Mouse (Mus musculus): ENCODE measurements around the gene Nfam1. TPM values are rescaled to one million over a fixed set of nuclear protein-coding genes. Genes with fewer than 3 reads are reported as not detected.

Nfam1 gene
- total RNA-seq, 2 experiments from 2014 or later, result 26.3 to 30.1 TPM

DNA sequence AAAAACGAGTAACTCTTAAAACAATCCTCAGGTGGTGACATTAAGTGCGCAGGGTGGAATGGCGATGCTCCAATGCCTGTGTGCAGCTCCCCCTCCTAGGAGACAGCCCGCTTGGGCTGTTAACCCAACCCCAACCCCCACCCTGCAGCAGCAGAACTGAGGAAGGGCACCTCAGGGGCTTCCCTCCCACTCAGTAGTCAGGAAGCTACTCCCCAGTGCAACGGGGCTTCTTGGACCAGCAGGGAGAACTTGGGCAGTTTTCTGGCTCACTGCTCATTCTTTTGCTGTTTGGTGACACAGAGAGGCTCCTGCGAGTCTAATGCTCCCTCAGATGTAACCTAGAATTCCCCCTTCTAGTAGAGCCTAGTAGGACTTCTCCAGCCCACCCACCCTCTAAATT lies 65.2 kb downstream of the Nfam1 start:
- no peak for ATAC-seq (replicated peaks; ENCODE audit: low FRiP score, poor library complexity, severe bottlenecking)

GRCm38 (mm10) chr15:82964266-82964825 lies 68.8 kb downstream of the Nfam1 start:
- no peak for ATAC-seq (replicated peaks; ENCODE audit: low FRiP score, poor library complexity, severe bottlenecking)

DNA sequence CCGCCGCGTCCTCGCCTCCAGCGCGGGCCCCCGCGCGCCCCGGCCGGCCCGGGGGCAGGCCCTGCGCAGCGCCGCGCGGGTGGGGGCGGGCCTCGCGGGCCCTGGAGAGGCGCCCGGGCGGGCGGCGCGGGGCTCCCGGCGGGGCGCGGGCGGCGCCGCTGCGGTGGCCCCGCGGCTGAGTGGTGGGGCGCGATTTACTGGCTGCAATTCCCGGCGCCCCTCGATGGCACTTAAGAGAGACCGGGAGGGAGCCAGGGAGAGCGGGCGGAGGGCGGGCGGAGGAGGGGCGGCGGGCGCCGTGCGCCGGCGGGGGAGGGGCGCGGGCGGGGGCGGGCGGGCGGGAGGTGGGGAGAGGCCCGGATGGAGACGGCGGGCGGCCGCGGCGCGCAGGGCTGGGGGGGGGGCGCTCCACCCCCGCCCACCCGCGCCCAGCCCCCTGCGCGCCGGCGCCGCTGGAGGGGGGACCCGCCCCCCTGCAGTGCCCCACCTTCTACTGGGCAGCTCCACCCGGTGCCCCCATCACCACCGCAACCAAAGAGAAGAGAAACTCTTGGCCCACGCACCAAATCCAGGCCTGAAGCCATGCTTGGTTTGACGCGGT lies 69.5 kb downstream of the Nfam1 start:
- no peak for ATAC-seq (replicated peaks; ENCODE audit: low FRiP score, poor library complexity, severe bottlenecking)

- ATAC-seq (replicated peaks; ENCODE audit: low FRiP score, poor library complexity, severe bottlenecking), result no peak
These were observed 70.0 kb downstream of the Nfam1 start for GRCm38 (mm10) chr15:82963090-82963489.

DNA sequence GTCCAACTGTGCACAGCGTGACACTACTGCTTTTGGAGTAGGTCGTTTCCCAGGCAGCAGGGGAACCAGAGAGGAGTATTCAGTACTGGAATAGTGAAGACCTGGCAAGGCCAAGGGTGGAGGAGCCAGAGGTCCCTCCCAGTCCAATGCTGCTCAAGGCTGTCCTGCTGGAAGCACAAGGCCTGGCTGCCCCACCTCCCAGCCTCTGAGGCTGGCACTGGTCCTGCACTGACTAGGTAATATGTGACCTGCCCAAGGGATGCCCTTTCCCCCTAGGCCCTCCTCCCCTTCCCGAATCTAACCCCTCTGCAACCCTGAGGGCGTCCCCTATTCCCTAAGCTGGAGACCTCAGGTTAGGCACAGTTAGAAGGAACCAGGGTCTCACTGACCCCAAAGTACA lies 70.6 kb downstream of the Nfam1 start:
- ATAC-seq (replicated peaks; ENCODE audit: low FRiP score, poor library complexity, severe bottlenecking), result no peak

DNA sequence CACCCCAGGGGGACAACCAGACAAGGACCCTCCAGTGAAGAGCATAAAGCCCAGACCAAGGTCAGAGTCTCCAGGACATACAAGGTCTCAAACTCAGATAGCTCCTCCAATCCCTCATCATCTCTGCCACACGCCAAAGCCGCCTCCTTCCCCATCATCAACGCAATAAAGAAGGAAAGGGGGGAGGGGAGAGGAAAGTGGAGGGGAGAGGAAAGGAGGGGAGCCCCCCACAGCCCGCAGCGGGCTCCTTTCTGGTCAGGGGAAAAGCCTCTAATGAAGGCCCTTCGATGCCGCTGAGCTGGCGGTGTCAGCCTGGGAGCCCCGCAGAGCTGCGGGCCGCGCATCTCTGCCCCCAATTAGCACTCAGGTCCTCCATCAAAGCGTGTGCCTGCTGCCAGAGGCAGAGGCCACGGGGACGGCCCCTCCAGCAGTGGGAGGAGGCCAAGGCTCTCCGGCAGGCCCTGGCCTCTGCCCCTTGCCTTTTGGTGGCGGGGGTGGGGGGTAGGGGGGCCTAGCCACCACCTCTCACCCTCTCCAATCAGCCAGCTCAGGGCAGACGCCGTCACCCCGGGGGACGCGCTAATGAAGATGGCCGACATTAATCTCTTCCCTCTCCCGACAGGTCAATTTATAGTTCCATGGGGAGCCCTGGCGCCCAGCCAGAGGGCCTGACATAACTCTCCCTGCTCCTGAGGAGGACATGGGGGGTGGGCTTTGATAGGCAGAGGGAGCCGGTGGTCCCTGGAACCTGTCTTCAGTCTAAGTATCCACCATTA lies 72.1 kb downstream of the Nfam1 start:
- no peak for ATAC-seq (replicated peaks; ENCODE audit: low FRiP score, poor library complexity, severe bottlenecking)

GRCm38 (mm10) chr15:82959151-82959550 lies 74.0 kb downstream of the Nfam1 start:
- ATAC-seq (replicated peaks; ENCODE audit: low FRiP score, poor library complexity, severe bottlenecking), result no peak

GRCm38 (mm10) chr15:82958253-82958701 lies 74.8 kb downstream of the Nfam1 start:
- ATAC-seq (replicated peaks; ENCODE audit: low FRiP score, poor library complexity, severe bottlenecking), result no peak

DNA sequence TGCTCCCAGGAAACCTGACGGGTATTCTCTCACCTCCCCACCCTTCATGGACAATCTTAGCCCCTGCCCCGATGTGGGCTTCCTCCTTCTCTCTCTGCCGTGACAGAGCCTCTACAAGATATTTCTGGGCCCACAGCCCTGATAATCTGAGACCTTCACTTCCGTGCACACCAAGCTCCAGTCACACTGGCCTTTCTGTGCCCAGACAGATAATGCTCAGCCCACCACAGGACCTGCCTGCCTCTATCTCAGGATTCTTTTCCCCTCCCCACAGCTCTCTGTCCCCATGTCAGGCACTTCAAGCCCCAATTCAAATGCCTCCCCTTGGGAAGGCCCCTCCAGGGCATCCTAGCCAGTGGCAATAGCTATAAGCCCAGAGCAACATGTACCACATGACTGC lies 76.4 kb downstream of the Nfam1 start:
- ATAC-seq (replicated peaks; ENCODE audit: low FRiP score, poor library complexity, severe bottlenecking), result no peak

DNA sequence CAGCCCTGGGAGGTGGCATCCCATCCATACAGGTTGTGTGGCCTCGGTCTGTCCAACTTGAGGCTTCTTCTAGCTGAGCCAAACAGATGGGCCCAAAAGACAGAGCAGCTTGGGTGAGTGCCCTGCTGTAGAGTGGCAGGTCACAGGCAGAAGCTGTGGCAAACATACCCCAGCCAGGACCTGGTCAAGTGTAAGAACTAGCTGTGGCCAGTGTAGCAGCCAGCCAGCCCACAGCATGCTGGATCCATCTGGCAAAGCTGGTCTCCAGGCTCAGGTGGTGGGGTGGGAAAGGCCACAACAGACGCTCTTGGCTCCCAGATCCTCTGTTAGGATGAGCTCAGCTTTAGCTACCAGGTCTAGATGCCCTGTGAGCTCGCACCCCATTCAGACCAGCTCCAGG lies 76.8 kb downstream of the Nfam1 start:
- no peak for ATAC-seq (replicated peaks; ENCODE audit: low FRiP score, poor library complexity, severe bottlenecking)

GRCm38 (mm10) chr15:82955286-82955685 lies 77.8 kb downstream of the Nfam1 start:
- ATAC-seq (replicated peaks; ENCODE audit: low FRiP score, poor library complexity, severe bottlenecking), result no peak

GRCm38 (mm10) chr15:82954034-82954433 lies 79.1 kb downstream of the Nfam1 start:
- no peak for ATAC-seq (replicated peaks; ENCODE audit: low FRiP score, poor library complexity, severe bottlenecking)

DNA sequence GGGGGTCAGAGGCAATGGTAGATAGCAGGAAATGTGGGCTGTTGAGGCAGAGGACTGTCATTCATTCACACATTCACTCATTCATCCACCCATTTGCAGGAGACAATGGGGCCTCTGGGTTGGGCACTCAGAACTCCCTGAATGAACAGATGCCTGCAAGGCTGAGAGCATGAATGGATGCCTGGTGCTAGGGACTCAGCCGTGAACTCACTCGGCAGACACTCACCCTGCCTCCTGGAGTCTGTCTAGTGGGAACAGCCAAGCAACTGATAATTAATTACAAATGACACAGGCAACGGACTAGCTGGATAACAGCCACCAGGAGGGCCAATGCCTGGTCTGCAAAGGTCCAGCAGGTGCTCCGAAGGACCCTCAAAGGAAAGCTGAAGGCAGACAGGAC lies 80.0 kb downstream of the Nfam1 start:
- no peak for ATAC-seq (replicated peaks; ENCODE audit: low FRiP score, poor library complexity, severe bottlenecking)

DNA sequence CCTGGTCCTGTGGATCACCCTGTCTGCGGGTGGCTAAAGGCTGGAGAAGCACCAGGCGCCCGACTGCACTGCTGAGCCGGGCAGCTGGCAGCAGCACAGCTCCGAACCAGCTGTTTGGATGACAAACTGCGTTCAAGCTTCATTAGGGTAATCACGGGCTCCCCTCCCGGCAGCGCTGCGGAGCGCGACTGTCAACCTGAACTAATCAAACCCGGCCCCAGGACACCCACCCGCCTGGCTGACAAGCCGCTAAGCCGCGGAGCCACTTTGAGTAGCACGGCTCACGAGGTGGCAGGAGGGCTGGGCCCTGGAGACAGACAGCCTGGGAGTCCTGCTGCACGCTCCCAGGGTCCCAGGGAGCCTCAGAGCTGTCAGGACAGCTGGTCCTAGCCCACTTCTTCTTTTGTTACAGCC lies 80.8 kb downstream of the Nfam1 start:
- ATAC-seq (replicated peaks; ENCODE audit: low FRiP score, poor library complexity, severe bottlenecking), result no peak

DNA sequence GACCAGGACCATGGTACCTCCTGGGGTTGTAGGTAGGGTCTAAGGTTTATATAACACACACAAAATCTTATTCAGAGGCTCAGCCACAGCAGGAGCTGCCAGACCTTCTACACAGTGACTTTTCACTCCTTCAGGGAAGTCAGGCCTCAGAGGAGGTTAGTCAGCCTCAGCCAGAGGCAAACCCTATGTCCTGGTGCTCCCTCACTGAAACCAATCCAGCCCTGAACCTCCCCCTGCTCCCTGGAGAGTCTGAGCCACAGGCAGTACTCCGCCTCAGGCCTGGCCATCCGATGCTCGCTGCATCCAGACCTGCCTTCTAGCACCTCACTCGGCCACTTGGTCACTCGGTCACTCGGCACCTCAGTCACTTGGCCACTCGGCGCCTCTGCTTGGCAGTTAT lies 82.9 kb downstream of the Nfam1 start:
- ATAC-seq (replicated peaks; ENCODE audit: low FRiP score, poor library complexity, severe bottlenecking), result no peak

- ATAC-seq (replicated peaks; ENCODE audit: low FRiP score, poor library complexity, severe bottlenecking), result no peak
These were observed 85.7 kb downstream of the Nfam1 start for GRCm38 (mm10) chr15:82947431-82947830.

GRCm38 (mm10) chr15:82944479-82945195 lies 88.5 kb downstream of the Nfam1 start:
- no peak for ATAC-seq (replicated peaks; ENCODE audit: low FRiP score, poor library complexity, severe bottlenecking)

All from erythroblast, adult 5-6 weeks (primary cell).